Mouse (Mus musculus): ENCODE results near the gene Ttll8. TPM values are rescaled to one million over a fixed set of nuclear protein-coding genes. Genes with fewer than 3 reads are reported as not detected.

Ttll8 gene
- not detected in 2 replicates for polyA plus RNA-seq (2014; fragmentation: Nextera tagmentation; extraction: Ambion mirVana)

DNA sequence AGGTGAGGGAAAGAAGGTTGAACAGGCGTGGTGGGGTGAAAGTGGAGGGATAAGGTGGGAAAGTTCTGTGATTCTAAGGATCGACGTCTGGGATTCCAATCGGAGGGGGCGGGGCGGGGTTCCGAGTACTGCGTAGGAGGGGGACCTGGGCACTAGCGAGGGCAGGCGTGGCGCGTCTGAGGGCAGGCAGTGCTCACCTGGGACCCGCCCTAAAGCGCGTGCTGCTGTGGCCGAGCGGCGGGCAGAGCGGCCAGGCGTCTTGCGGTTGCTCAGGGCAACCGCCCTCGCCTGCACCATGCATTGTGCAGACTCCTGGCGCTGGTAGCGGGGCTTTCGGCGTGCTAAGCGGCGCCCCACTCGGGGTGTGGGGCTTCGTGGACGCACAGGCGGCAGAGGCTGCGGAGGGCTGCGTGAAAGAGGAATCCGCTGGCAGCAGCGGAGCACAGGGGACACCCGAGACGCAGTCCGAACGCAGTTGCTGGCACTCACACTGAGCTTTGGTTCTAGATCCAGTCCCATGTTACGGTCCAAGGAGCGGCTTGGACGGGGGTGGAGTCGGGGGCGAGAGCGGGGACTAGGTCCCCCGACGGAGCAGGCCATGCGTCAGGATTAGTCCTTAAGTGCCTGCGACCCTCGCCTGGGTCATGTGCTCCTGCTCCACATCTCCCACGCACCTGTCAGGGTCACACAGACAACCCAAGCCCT lies at the start of gene Ttll8:
Gene Ttll8 (minus strand): TSS at position 51 of the 705 bp plus-strand sequence.
- 3% methylated on average over 51 of the region's 53 CpGs for WGBS
- H3K4me3 ChIP-seq (ENCODE audit: low read depth, low read length), result peak within 1 kb of the TSS; percentile 31
- no peaks in the 10 kb centered on the region for H3K9me3 ChIP-seq (ENCODE audit: control insufficient read depth, low read length)
- no peaks in the 10 kb centered on the region for H3K36me3 ChIP-seq (ENCODE audit: control insufficient read depth, insufficient read depth, low read length)
- H3K9ac ChIP-seq (ENCODE audit: low read length), result peak within 1 kb of the TSS; percentile 45; the same call in 1 of the 2 replicates
- H3K4me1 ChIP-seq (ENCODE audit: control insufficient read depth, insufficient read depth, low read length), result peaks cover 4% of the 10 kb centered on the region; the same call in 1 of the 2 replicates
- peaks cover 16% of the 10 kb centered on the region for H3K27me3 ChIP-seq (ENCODE audit: control insufficient read depth, insufficient read depth, low read length)
- DNase-seq (ENCODE audit: low spot score), result peak; percentile 43
- H3K4me2 ChIP-seq (ENCODE audit: low read depth, severe bottlenecking), result peak within 1 kb of the TSS; percentile 74
- ATAC-seq (ENCODE audit: insufficient number of reproducible peaks, low FRiP score, low TSS enrichment, low read depth), result peak; percentile 84
- no peak within 1 kb of the TSS for H3K27ac ChIP-seq (replicated peaks; ENCODE audit: low read depth, low read length)

DNA sequence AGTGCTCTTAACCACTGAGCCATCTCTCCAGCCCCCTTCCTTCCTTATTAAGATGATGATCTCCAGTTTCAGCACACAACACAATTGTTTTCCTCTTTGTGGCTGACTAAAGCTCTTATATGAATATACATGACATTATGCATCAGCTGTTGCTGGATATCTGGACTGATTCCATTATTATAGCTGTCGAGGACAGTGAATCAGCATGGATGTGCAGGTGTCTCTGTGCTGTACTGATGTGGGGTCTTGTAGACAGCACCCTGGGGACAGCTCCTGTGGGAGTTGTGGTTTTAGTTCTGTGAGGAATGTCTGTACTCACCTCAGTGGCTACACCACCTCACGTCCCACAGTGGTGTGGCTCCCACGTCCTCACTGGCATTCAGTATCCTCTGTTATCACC lies 47.0 kb upstream of the Ttll8 start:
- ATAC-seq (ENCODE audit: insufficient number of reproducible peaks, low FRiP score, low TSS enrichment, low read depth) (no peak), DNase-seq (ENCODE audit: low spot score) (no peak)
- H3K27ac ChIP-seq (replicated peaks; ENCODE audit: low read depth, low read length), result no peak overlapping the region
- 82% methylated on average over 3 of the region's 3 CpGs for WGBS
- no peak overlapping the region for H3K4me2 ChIP-seq (ENCODE audit: low read depth, severe bottlenecking)
- peaks cover 5% of the 10 kb centered on the region for H3K4me1 ChIP-seq (ENCODE audit: control insufficient read depth, insufficient read depth, low read length)
- no peak overlapping the region for H3K9ac ChIP-seq (ENCODE audit: low read length)
- no peaks in the 10 kb centered on the region for H3K9me3 ChIP-seq (ENCODE audit: control insufficient read depth, low read length)
- H3K36me3 ChIP-seq (ENCODE audit: control insufficient read depth, insufficient read depth, low read length), result no peaks in the 10 kb centered on the region
- no peak overlapping the region for H3K4me3 ChIP-seq (ENCODE audit: low read depth, low read length)
- no peaks in the 10 kb centered on the region for H3K27me3 ChIP-seq (ENCODE audit: control insufficient read depth, insufficient read depth, low read length)

DNA sequence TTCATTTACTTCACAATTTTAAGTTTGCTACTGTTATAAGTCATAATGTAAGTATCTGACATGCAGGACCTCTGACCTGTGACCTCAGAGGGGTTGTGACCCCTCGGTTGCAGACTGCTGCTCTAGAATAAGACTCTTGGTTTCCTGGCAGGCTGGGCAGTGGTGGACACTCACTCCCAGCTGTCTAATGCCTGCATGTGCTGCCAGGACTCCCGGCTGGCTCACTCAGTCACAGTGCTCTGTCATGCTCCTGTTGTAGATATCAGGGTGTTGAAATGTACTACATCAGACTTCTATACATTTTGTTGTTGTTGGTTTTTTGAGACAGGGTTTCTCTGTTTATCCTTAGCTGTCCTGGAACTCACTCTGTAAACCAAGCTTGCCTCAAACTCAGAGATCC lies 46.1 kb upstream of the Ttll8 start:
- ATAC-seq (ENCODE audit: insufficient number of reproducible peaks, low FRiP score, low TSS enrichment, low read depth) (no peak), DNase-seq (ENCODE audit: low spot score) (no peak)
- Histone ChIP-seq H3K9ac (ENCODE audit: low read length) (no peak overlapping the region), H3K4me2 (ENCODE audit: low read depth, severe bottlenecking) (no peak overlapping the region), H3K4me1 (ENCODE audit: control insufficient read depth, insufficient read depth, low read length) (peaks cover 5% of the 10 kb centered on the region), H3K9me3 (ENCODE audit: control insufficient read depth, low read length) (no peaks in the 10 kb centered on the region), H3K4me3 (ENCODE audit: low read depth, low read length) (no peak overlapping the region), H3K36me3 (ENCODE audit: control insufficient read depth, insufficient read depth, low read length) (no peaks in the 10 kb centered on the region), H3K27ac (replicated peaks; ENCODE audit: low read depth, low read length) (no peak overlapping the region), H3K27me3 (ENCODE audit: control insufficient read depth, insufficient read depth, low read length) (no peaks in the 10 kb centered on the region)
- WGBS, result 72% methylated on average over 2 of the region's 2 CpGs

DNA sequence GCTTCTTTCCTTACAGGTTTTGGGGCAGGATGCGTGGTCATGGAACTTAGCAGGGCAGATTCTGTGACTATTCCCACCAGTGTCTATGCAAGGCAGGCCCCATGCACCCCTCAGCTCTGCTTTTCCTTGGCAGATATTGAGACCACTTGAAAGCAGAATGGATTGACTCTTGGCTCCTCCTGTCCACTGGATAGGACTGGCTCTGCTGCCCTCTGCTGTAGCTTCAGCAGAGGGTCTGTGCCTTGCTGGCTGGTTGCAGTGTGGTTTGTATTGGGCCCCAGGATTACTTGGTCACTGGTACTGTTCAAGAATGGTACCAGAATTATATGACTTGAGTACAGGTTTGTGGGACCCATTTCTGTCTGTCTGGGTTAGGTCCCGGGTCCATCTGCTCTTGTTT lies 44.9 kb upstream of the Ttll8 start:
- Histone ChIP-seq H3K4me1 (ENCODE audit: control insufficient read depth, insufficient read depth, low read length) (peaks cover 5% of the 10 kb centered on the region), H3K9me3 (ENCODE audit: control insufficient read depth, low read length) (no peaks in the 10 kb centered on the region), H3K4me2 (ENCODE audit: low read depth, severe bottlenecking) (no peak overlapping the region), H3K27me3 (ENCODE audit: control insufficient read depth, insufficient read depth, low read length) (no peaks in the 10 kb centered on the region), H3K9ac (ENCODE audit: low read length) (no peak overlapping the region), H3K27ac (replicated peaks; ENCODE audit: low read depth, low read length) (no peak overlapping the region), H3K4me3 (ENCODE audit: low read depth, low read length) (no peak overlapping the region), H3K36me3 (ENCODE audit: control insufficient read depth, insufficient read depth, low read length) (no peaks in the 10 kb centered on the region)
- 77% methylated on average over 2 of the region's 2 CpGs for WGBS
- ATAC-seq (ENCODE audit: insufficient number of reproducible peaks, low FRiP score, low TSS enrichment, low read depth) (no peak), DNase-seq (ENCODE audit: low spot score) (no peak)

DNA sequence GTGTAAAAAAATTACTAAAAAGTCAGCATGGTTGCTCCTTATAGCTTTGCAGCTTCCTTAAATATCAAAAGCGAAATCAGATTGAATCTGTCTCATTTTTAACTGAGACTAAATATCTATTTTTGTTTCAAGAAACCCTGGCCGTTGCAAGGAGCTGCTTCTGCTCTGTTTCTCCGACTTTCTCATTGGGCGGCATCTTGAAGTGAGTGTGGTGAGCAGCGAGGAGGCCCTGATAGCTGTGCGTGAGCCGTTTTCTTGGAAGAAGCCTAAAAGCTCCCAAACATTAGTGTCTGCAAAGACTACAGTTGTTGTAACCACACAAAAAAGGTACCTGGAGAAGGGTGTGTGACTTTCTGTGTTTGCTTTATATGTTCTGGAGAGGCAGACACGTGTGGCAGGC lies 44.4 kb upstream of the Ttll8 start:
- no peak for ATAC-seq (ENCODE audit: insufficient number of reproducible peaks, low FRiP score, low TSS enrichment, low read depth)
- H3K9ac ChIP-seq (ENCODE audit: low read length), result no peak overlapping the region
- no peak for DNase-seq (ENCODE audit: low spot score)
- no peak overlapping the region for H3K4me3 ChIP-seq (ENCODE audit: low read depth, low read length)
- H3K36me3 ChIP-seq (ENCODE audit: control insufficient read depth, insufficient read depth, low read length), result no peaks in the 10 kb centered on the region
- H3K4me1 ChIP-seq (ENCODE audit: control insufficient read depth, insufficient read depth, low read length), result peaks cover 5% of the 10 kb centered on the region
- 74% methylated on average over 8 of the region's 8 CpGs for WGBS
- no peak overlapping the region for H3K27ac ChIP-seq (replicated peaks; ENCODE audit: low read depth, low read length)
- no peaks in the 10 kb centered on the region for H3K27me3 ChIP-seq (ENCODE audit: control insufficient read depth, insufficient read depth, low read length)
- H3K4me2 ChIP-seq (ENCODE audit: low read depth, severe bottlenecking), result no peak overlapping the region
- H3K9me3 ChIP-seq (ENCODE audit: control insufficient read depth, low read length), result no peaks in the 10 kb centered on the region

DNA sequence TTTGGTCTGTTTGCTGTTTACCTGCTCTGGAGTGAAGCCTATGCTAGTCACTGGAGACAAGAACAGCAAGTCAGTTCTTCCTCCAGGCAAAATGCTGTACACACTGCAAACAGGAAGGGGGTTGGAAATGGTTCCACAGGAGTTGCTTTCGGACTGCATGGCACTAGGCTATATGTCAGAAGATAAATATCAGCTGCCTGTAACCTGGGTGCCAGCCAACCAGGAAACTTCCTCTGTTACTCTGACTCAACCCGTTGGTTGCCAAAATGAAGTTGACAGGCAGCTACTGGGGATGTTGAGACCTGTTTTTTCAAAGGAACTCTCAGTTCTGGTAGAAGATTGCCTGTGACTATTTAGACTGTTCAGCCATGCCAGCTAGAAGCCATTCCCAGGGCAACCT lies 35.0 kb upstream of the Ttll8 start:
- Histone ChIP-seq H3K9me3 (ENCODE audit: control insufficient read depth, low read length) (no peaks in the 10 kb centered on the region), H3K4me2 (ENCODE audit: low read depth, severe bottlenecking) (no peak overlapping the region), H3K27me3 (ENCODE audit: control insufficient read depth, insufficient read depth, low read length) (no peaks in the 10 kb centered on the region), H3K36me3 (ENCODE audit: control insufficient read depth, insufficient read depth, low read length) (no peaks in the 10 kb centered on the region), H3K4me1 (ENCODE audit: control insufficient read depth, insufficient read depth, low read length) (no peaks in the 10 kb centered on the region), H3K9ac (ENCODE audit: low read length) (no peak overlapping the region), H3K27ac (replicated peaks; ENCODE audit: low read depth, low read length) (no peak overlapping the region), H3K4me3 (ENCODE audit: low read depth, low read length) (no peak overlapping the region)
- ATAC-seq (ENCODE audit: insufficient number of reproducible peaks, low FRiP score, low TSS enrichment, low read depth) (no peak), DNase-seq (ENCODE audit: low spot score) (no peak)
- WGBS, result 75% methylated on average over 2 of the region's 2 CpGs

DNA sequence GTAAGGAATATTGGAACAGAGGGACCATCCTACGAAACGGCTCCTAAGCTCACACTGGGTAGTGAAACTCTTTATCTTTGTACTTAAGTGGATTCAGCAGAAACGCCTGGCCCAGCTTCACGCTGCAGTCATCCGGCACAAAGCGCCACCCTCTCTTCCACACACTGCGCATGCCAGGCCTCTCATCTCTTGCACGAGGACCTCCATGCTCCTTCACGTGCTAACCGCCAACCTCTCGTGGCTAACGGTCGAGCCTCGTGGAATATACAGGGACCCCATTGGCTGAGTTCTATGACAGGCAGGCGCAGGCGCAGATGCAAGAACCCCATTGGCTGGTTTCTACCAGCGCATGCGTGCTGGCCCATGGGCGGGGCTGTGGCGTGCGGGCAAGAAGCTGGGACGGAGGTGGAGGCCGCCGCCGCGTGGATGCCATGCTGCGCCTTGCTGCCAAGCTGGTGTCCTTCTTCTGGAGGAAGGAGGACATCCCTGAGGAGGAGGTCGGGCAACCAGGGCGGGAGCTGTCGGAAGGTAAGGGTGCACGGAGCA lies 28.4 kb upstream of the Ttll8 start, which contains the start of gene Mov10l1:
Gene Mov10l1 (plus strand): TSS at position 376 of the 546 bp plus-strand sequence.
- Histone ChIP-seq H3K27me3 (ENCODE audit: control insufficient read depth, insufficient read depth, low read length) (no peaks in the 10 kb centered on the region), H3K9me3 (ENCODE audit: control insufficient read depth, low read length) (no peaks in the 10 kb centered on the region), H3K9ac (ENCODE audit: low read length) (no peak within 1 kb of the TSS), H3K4me3 (ENCODE audit: low read depth, low read length) (no peak within 1 kb of the TSS), H3K36me3 (ENCODE audit: control insufficient read depth, insufficient read depth, low read length) (no peaks in the 10 kb centered on the region), H3K27ac (replicated peaks; ENCODE audit: low read depth, low read length) (no peak within 1 kb of the TSS), H3K4me2 (ENCODE audit: low read depth, severe bottlenecking) (no peak within 1 kb of the TSS), H3K4me1 (ENCODE audit: control insufficient read depth, insufficient read depth, low read length) (no peaks in the 10 kb centered on the region)
- ATAC-seq (ENCODE audit: insufficient number of reproducible peaks, low FRiP score, low TSS enrichment, low read depth), result no peak
- WGBS, result 92% methylated on average over 31 of the region's 31 CpGs
- DNase-seq (ENCODE audit: low spot score), result no peak

DNA sequence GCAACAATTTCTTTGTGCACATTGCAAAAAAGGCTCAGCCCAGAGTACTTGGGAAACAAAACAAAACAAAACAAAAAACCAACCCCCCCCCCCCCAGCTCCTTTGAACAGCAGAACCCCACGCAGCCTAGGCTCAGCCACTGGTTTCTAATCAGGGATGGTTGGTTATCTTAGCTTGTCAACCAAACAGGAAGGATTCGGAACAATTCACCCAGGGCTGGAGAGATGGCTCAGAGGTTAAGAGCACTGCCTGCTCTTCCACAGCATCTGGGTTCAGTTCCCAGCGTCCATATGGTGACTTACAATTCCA lies 24.9 kb upstream of the Ttll8 start:
- Histone ChIP-seq H3K27me3 (ENCODE audit: control insufficient read depth, insufficient read depth, low read length) (no peaks in the 10 kb centered on the region), H3K36me3 (ENCODE audit: control insufficient read depth, insufficient read depth, low read length) (no peaks in the 10 kb centered on the region), H3K4me1 (ENCODE audit: control insufficient read depth, insufficient read depth, low read length) (no peaks in the 10 kb centered on the region), H3K9me3 (ENCODE audit: control insufficient read depth, low read length) (no peaks in the 10 kb centered on the region), H3K27ac (replicated peaks; ENCODE audit: low read depth, low read length) (no peak overlapping the region), H3K9ac (ENCODE audit: low read length) (no peak overlapping the region), H3K4me2 (ENCODE audit: low read depth, severe bottlenecking) (no peak overlapping the region), H3K4me3 (ENCODE audit: low read depth, low read length) (no peak overlapping the region)
- DNase-seq (ENCODE audit: low spot score) (no peak), ATAC-seq (ENCODE audit: insufficient number of reproducible peaks, low FRiP score, low TSS enrichment, low read depth) (no peak)
- 70% methylated on average over 3 of the region's 3 CpGs for whole genome bisulfite sequencing

Measured in limb, embryonic 11.5 days (tissue).